Mouse (Mus musculus) hindbrain, embryonic 11.5 days (tissue): ENCODE results near the gene Cd38. TPM values are rescaled to one million over a fixed set of nuclear protein-coding genes. Genes with fewer than 3 reads are reported as not detected.
A peak's percentile ranks its signal among the peaks of the same experiment; 100 is the strongest.

Experiments
- ATAC-seq: fragments of 200-750 bp; cut with Nextera tagmentation; 2 replicates; pipeline ENCODE4 v1.8.0; 2017; ENCODE audit warnings: mild to moderate bottlenecking, moderate TSS enrichment, moderate library complexity; ENCODE audit not compliant: low FRiP score
- DNase-seq: peaks from one replicate; pipeline ENCODE4 v3.0.0-alpha.2; 2015; ENCODE audit warnings: low spot score
- H3K27ac ChIP-seq: fragments of 300-500 bp; sonication (generic); 2 replicates; pipeline ENCODE4 v1.5.1; 2014; ENCODE audit warnings: mild to moderate bottlenecking, low read depth, low read length
- H3K27me3 ChIP-seq: fragments of 300-500 bp; sonication (generic); 2 replicates; pipeline ENCODE4 v1.6.1; 2014; ENCODE audit warnings: mild to moderate bottlenecking, low read length, moderate library complexity, mixed read lengths; ENCODE audit not compliant: control insufficient read depth, insufficient read depth
- H3K36me3 ChIP-seq: fragments of 300-500 bp; sonication (generic); 2 replicates; pipeline ENCODE4 v1.6.1; 2014; ENCODE audit warnings: mild to moderate bottlenecking, low read length, moderate library complexity, mixed read lengths; ENCODE audit not compliant: control insufficient read depth, insufficient read depth
- H3K4me1 ChIP-seq: fragments of 300-500 bp; sonication (generic); replicated peaks from 2 replicates; pipeline ENCODE4 v1.6.1; 2014; ENCODE audit warnings: low read length, mixed read lengths; ENCODE audit not compliant: control insufficient read depth, insufficient read depth
- H3K4me2 ChIP-seq: fragments of 300-500 bp; sonication (generic); replicated peaks from 2 replicates; pipeline ENCODE4 v1.6.1; 2014; ENCODE audit warnings: mild to moderate bottlenecking, low read depth, low read length
- H3K4me3 ChIP-seq: fragments of 300-500 bp; sonication (generic); 2 replicates; pipeline ENCODE4 v1.5.1; 2014; ENCODE audit warnings: low read depth, low read length
- H3K9ac ChIP-seq: fragments of 300-500 bp; sonication (generic); 2 replicates; pipeline ENCODE4 v1.6.1; 2014; ENCODE audit warnings: low read depth, low read length
- H3K9me3 ChIP-seq: fragments of 300-500 bp; sonication (generic); 2 replicates; pipeline ENCODE4 v1.6.1; 2016; ENCODE audit warnings: low read length; ENCODE audit not compliant: control insufficient read depth
- WGBS: fragments of 180-500 bp; shearing (Covaris S2); extraction: QIAGEN DNeasy Blood & Tissue Kit; methylation state at CpG from one replicate; pipeline ENCODE4 v1.1.7; 2014; 5-methylcytosine and 5-hydroxymethylcytosine counted together
- polyA plus RNA-seq: library from polyadenylated mRNA; unstranded; fragments of >200 nt; fragmentation: Nextera tagmentation; extraction: Ambion mirVana; gene quantifications from 2 replicates; pipeline ENCODE4 v1.2.1, GENCODE M21; 2014

Gene Cd38
- polyA plus RNA-seq, 1 experiment from 2014 or later: 8.9 TPM

- H3K36me3 ChIP-seq: no peaks in the 10 kb centered on the region
- H3K9me3 ChIP-seq: no peaks in the 10 kb centered on the region
- DNase-seq (no peak), ATAC-seq (no peak)
- H3K4me1 ChIP-seq: no peaks in the 10 kb centered on the region
- H3K27ac ChIP-seq: no peak overlapping the region
- H3K4me3 ChIP-seq: no peak overlapping the region
- no peaks in the 10 kb centered on the region for H3K27me3 ChIP-seq
- H3K9ac ChIP-seq: no peak overlapping the region
- no peak overlapping the region for H3K4me2 ChIP-seq
- 94% methylated on average over 7 of the region's 7 CpGs for WGBS
Measured at GRCm38 (mm10) chr5:43836590-43836989, 31.8 kb upstream of the Cd38 start.

DNA sequence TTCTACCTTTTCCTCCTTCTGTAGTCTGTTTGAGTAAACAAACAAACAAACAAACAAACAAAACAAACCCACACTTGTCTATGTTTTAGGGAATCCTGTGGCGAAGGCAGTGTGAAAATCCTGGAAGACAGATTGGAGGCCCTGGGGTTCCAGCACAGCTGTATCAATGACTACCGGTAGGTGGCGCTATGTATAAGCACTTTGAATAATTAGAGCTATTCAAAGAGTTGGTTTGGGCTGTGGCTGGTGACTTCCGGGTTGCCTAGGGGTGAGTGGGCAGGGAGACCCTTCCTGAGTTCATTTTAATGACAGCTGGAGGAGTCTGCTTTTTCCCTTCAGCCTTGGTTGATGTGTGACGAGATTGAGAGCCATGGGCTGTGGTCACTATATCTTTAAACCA is 31.0 kb upstream of the Cd38 start:
- 53% methylated on average over 5 of the region's 5 CpGs for WGBS
- ATAC-seq: no peak
- Histone ChIP-seq H3K4me2 (no peak overlapping the region), H3K4me1 (no peaks in the 10 kb centered on the region), H3K27ac (no peak overlapping the region), H3K4me3 (no peak overlapping the region), H3K36me3 (no peaks in the 10 kb centered on the region), H3K27me3 (no peaks in the 10 kb centered on the region), H3K9me3 (no peaks in the 10 kb centered on the region), H3K9ac (no peak overlapping the region)
- peak; percentile 69 for DNase-seq

DNA sequence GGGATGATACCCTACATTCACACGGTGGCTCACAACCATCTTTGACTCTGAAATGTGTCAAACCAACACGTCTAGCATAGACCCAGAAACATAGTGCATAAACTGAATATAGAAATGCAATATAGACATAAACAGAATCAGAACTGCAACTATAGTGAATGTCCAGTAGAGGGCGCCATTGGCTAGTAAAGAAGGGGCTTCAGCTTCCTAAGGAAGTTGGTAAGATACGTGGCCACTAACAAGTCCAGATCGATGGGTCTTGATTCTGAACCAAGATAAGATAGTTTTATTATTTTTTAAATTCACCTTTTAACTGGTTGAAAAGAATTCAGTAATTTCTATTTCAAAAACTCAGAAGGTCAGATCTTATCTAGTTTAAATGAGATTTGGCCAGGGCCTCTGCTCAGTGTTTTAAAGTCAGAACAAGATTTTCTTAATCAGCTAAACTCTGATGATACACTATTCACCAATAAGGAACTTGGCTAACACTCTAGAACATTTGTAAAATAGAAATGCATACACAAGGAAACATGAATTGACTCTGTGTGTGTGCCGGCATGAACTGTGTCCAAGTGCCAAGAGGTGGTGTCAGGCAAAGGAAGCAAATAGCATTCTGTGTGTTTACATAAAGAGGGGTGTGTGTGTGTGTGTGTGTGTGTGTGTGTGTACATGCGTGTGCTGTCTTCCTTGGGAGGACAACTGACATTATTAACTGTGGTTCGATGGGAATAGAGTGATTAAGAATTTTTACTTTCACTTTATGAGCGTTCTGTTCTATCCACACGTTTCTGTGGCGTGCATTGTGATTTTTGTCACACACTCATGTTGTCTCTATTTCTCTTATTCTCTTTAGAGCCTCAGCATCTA is 27.0 kb upstream of the Cd38 start:
- DNase-seq (peak; percentile 79), ATAC-seq (peak; percentile 51; the same call in 1 of the 2 replicates)
- no peak overlapping the region for H3K4me2 ChIP-seq
- no peaks in the 10 kb centered on the region for H3K27me3 ChIP-seq
- no peak overlapping the region for H3K9ac ChIP-seq
- no peaks in the 10 kb centered on the region for H3K36me3 ChIP-seq
- no peak overlapping the region for H3K4me3 ChIP-seq
- no peak overlapping the region for H3K27ac ChIP-seq
- 54% methylated on average over 11 of the region's 11 CpGs for WGBS
- no peaks in the 10 kb centered on the region for H3K9me3 ChIP-seq
- no peaks in the 10 kb centered on the region for H3K4me1 ChIP-seq

- DNase-seq (no peak), ATAC-seq (no peak)
- H3K27me3 ChIP-seq: no peaks in the 10 kb centered on the region
- H3K9me3 ChIP-seq: no peaks in the 10 kb centered on the region
- H3K36me3 ChIP-seq: no peaks in the 10 kb centered on the region
- no peak overlapping the region for H3K4me2 ChIP-seq
- WGBS: 80% methylated on average over 5 of the region's 5 CpGs
- no peak overlapping the region for H3K9ac ChIP-seq
- no peak overlapping the region for H3K4me3 ChIP-seq
- no peak overlapping the region for H3K27ac ChIP-seq
- no peaks in the 10 kb centered on the region for H3K4me1 ChIP-seq
Measured at GRCm38 (mm10) chr5:43842011-43842285, 26.4 kb upstream of the Cd38 start.

GRCm38 (mm10) chr5:43842576-43843155 is 25.7 kb upstream of the Cd38 start:
- ATAC-seq (no peak), DNase-seq (no peak)
- H3K4me1 ChIP-seq: no peaks in the 10 kb centered on the region
- no peak overlapping the region for H3K27ac ChIP-seq
- H3K4me3 ChIP-seq: no peak overlapping the region
- no peak overlapping the region for H3K9ac ChIP-seq
- H3K27me3 ChIP-seq: no peaks in the 10 kb centered on the region
- H3K4me2 ChIP-seq: no peak overlapping the region
- no peaks in the 10 kb centered on the region for H3K36me3 ChIP-seq
- WGBS: 72% methylated on average over 3 of the region's 3 CpGs
- no peaks in the 10 kb centered on the region for H3K9me3 ChIP-seq

GRCm38 (mm10) chr5:43845083-43845482 is 23.3 kb upstream of the Cd38 start:
- Histone ChIP-seq H3K27me3 (no peaks in the 10 kb centered on the region), H3K36me3 (no peaks in the 10 kb centered on the region), H3K27ac (no peak overlapping the region), H3K4me3 (no peak overlapping the region), H3K9me3 (no peaks in the 10 kb centered on the region), H3K4me1 (no peaks in the 10 kb centered on the region), H3K9ac (no peak overlapping the region), H3K4me2 (no peak overlapping the region)
- no peak for ATAC-seq
- no peak for DNase-seq
- WGBS: 91% methylated on average over 5 of the region's 5 CpGs

DNA sequence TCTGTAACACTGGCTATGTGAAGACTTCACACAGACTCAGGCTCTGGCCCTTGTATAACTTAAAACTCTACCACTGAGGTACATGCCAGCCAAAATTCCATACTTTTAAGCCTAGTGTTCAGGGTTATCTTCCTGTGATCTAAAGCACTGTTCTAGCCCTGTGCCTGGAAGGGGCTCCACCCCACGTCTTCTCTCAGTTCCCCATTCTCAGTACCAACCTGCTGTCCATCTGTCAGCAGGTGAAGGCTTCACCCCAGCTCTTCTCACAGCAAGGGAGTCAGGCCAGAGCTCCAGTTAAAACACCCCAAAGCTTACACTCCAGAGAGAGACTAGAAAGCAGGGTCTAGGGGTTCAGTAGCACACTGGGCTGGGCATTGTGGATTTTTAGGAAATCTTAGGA is 22.7 kb upstream of the Cd38 start:
- H3K9ac ChIP-seq: no peak overlapping the region
- DNase-seq: no peak
- WGBS: 66% methylated on average over 1 of the region's 1 CpGs
- no peaks in the 10 kb centered on the region for H3K36me3 ChIP-seq
- no peak overlapping the region for H3K27ac ChIP-seq
- H3K27me3 ChIP-seq: no peaks in the 10 kb centered on the region
- no peaks in the 10 kb centered on the region for H3K9me3 ChIP-seq
- H3K4me3 ChIP-seq: no peak overlapping the region
- H3K4me1 ChIP-seq: no peaks in the 10 kb centered on the region
- ATAC-seq: no peak
- no peak overlapping the region for H3K4me2 ChIP-seq

DNA sequence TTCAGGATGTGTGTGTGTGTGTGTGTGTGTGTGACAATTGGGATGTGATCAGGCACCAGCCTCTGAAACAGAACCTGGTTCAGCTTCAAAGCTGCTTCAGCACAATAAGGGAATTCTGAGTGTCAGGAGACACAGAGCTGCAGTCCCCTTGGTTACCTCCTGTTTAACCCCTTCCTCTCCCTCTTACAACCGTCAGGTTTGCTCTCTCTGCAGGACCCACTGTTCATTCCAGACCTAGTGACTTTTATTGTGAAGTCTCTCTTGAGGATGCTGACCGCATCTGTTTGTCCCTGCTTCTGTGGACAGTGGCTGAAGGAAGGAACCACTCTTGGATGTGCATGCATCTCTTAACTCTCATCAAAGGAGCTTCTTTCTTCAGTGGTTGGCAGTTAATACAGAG is 22.1 kb upstream of the Cd38 start:
- no peaks in the 10 kb centered on the region for H3K27me3 ChIP-seq
- WGBS: 19% methylated on average over 2 of the region's 2 CpGs
- no peak overlapping the region for H3K27ac ChIP-seq
- H3K4me3 ChIP-seq: no peak overlapping the region
- ATAC-seq (peak; percentile 19; the same call in 1 of the 2 replicates), DNase-seq (peak; percentile 16)
- H3K4me1 ChIP-seq: no peaks in the 10 kb centered on the region
- no peaks in the 10 kb centered on the region for H3K36me3 ChIP-seq
- no peak overlapping the region for H3K9ac ChIP-seq
- H3K4me2 ChIP-seq: no peak overlapping the region
- H3K9me3 ChIP-seq: no peaks in the 10 kb centered on the region

GRCm38 (mm10) chr5:43847555-43847954 is 20.8 kb upstream of the Cd38 start:
- Histone ChIP-seq H3K9ac (no peak overlapping the region), H3K27me3 (no peaks in the 10 kb centered on the region), H3K9me3 (no peaks in the 10 kb centered on the region), H3K4me3 (no peak overlapping the region), H3K36me3 (no peaks in the 10 kb centered on the region), H3K4me2 (no peak overlapping the region), H3K4me1 (no peaks in the 10 kb centered on the region), H3K27ac (no peak overlapping the region)
- DNase-seq (no peak), ATAC-seq (no peak)
